Mouse (Mus musculus) thymus, adult 2 months (tissue): ENCODE measurements around the gene Sdcbp2.

ENCODE experiments used
- CTCF ChIP-seq: fragments of 200-500 bp; IDR thresholded peaks from 2 replicates; pipeline ENCODE4 v1.5.1; 2012; ENCODE audit warnings: mild to moderate bottlenecking, control low read depth, low read length, moderate library complexity, borderline replicate concordance; ENCODE audit not compliant: control insufficient read depth, poor library complexity, insufficient read depth; ENCODE audit errors: extremely low read depth
- POLR2A ChIP-seq: fragments of 200-500 bp; IDR thresholded peaks from 2 replicates; pipeline ENCODE4 v1.6.1; 2012; ENCODE audit warnings: mild to moderate bottlenecking, low read length, control low read depth, moderate library complexity; ENCODE audit not compliant: control insufficient read depth, poor library complexity, insufficient read depth; ENCODE audit errors: extremely low read depth

GRCm38 (mm10) chr2:151533632-151534031 is 38.8 kb upstream of the Sdcbp2 start:
- no peak for TF ChIP-seq CTCF
- TF ChIP-seq POLR2A = no peak
